Mouse (Mus musculus) gastrocnemius, postnatal 4 days (tissue): ENCODE data around the gene H2-Eb1. TPM values are rescaled to one million over a fixed set of nuclear protein-coding genes. Genes with fewer than 3 reads are reported as not detected.

ENCODE experiments used
- total RNA-seq, 2 experiments: library from RNA; stranded (reverse); gene quantifications; 2 replicates each; pipeline ENCODE4 v1.2.3; 2021

H2-Eb1 gene
- total RNA-seq, 2 experiments from 2014 or later: 2.6 to 4.1 TPM

Other genes with a start within 250 kb of the H2-Eb1 start
- not detected for gene H2-Oa, start 213.5 kb upstream of the H2-Eb1 start, total RNA-seq
- 1 to 10 TPM; 7.6 to 8.7 TPM for gene H2-DMa, start 186.3 kb upstream of the H2-Eb1 start, total RNA-seq
- 100 to 1,000 TPM; 125 to 136 TPM for gene Brd2, start 183.2 kb upstream of the H2-Eb1 start, total RNA-seq
- under 1 TPM; 0.36 to 0.37 TPM for gene H2-DMb2, start 162.6 kb upstream of the H2-Eb1 start, total RNA-seq
- 1 to 10 TPM in 1 of 2 experiments, under 1 TPM in 1; 0.70 to 1.4 TPM for gene H2-DMb1, start 152.8 kb upstream of the H2-Eb1 start, total RNA-seq
- gene Tap1, start 118.3 kb upstream of the H2-Eb1 start, total RNA-seq: 1 to 10 TPM; 4.4 to 5.4 TPM
- 1 to 10 TPM; 1.6 to 4.1 TPM for gene Psmb9, start 118.1 kb upstream of the H2-Eb1 start, total RNA-seq
- 1 to 10 TPM; 4.3 to 6.1 TPM for gene Psmb8, start 108.1 kb upstream of the H2-Eb1 start, total RNA-seq
- 1 to 10 TPM; 8.1 to 8.3 TPM for gene Tap2, start 102.3 kb upstream of the H2-Eb1 start, total RNA-seq
- under 1 TPM in 1 of 2 experiments, not detected in 1; 0.39 TPM for gene H2-Ob, start 67.0 kb upstream of the H2-Eb1 start, total RNA-seq
- gene H2-Ab1, start 48.2 kb upstream of the H2-Eb1 start, total RNA-seq: 1 to 10 TPM; 2.1 to 2.9 TPM
- 1 to 10 TPM; 2.1 to 3.1 TPM for gene H2-Aa, start 18.0 kb upstream of the H2-Eb1 start, total RNA-seq
- not detected for gene H2-Eb2, start 19.8 kb downstream of the H2-Eb1 start, total RNA-seq
- under 1 TPM; 0.64 to 0.67 TPM for gene Btnl2, start 49.0 kb downstream of the H2-Eb1 start, total RNA-seq
- not detected for gene Btnl1, start 71.3 kb downstream of the H2-Eb1 start, total RNA-seq
- gene BC051142, start 93.0 kb downstream of the H2-Eb1 start, total RNA-seq: 1 to 10 TPM in 1 of 2 experiments, under 1 TPM in 1; 0.88 to 1.1 TPM
- not detected for gene Btnl4, start 171.5 kb downstream of the H2-Eb1 start, total RNA-seq
- gene Btnl6, start 211.5 kb downstream of the H2-Eb1 start, total RNA-seq: not detected